Mouse (Mus musculus) stomach, embryonic 14.5 days (tissue): ENCODE measurements around the gene Smpd4. TPM values are rescaled to one million over a fixed set of nuclear protein-coding genes. Genes with fewer than 3 reads are reported as not detected.

ENCODE experiments used
- ATAC-seq: fragments of 200-750 bp; cut with Nextera tagmentation; 2 replicates; pipeline ENCODE4 v1.8.0; 2017; ENCODE audit warnings: low read depth, moderate TSS enrichment; ENCODE audit not compliant: insufficient number of reproducible peaks, insufficient read depth, low FRiP score
- H3K27ac ChIP-seq: fragments of 300-500 bp; sonication (generic); 2 replicates; pipeline ENCODE4 v1.5.1; 2014; ENCODE audit warnings: mild to moderate bottlenecking, low read length, moderate library complexity, mixed read lengths
- H3K27me3 ChIP-seq: fragments of 300-500 bp; sonication (generic); 2 replicates; pipeline ENCODE4 v1.6.1; 2014; ENCODE audit warnings: low read length, control low read depth, mixed read lengths; ENCODE audit not compliant: control insufficient read depth, insufficient read depth
- H3K36me3 ChIP-seq: fragments of 300-500 bp; sonication (generic); 2 replicates; pipeline ENCODE4 v1.6.1; 2014; ENCODE audit warnings: mild to moderate bottlenecking, control low read depth, low read length, moderate library complexity, mixed read lengths; ENCODE audit not compliant: control insufficient read depth, insufficient read depth
- H3K4me1 ChIP-seq: fragments of 300-500 bp; sonication (generic); 2 replicates; pipeline ENCODE4 v1.6.1; 2014; ENCODE audit warnings: low read length, control low read depth, mixed read lengths; ENCODE audit not compliant: control insufficient read depth, insufficient read depth
- H3K4me2 ChIP-seq: fragments of 300-500 bp; sonication (generic); replicated peaks from 2 replicates; pipeline ENCODE4 v1.6.1; 2014; ENCODE audit warnings: low read depth, low read length, control low read depth
- H3K4me3 ChIP-seq: fragments of 300-500 bp; sonication (generic); 2 replicates; pipeline ENCODE4 v1.5.1; 2014; ENCODE audit warnings: low read depth, low read length, control low read depth
- H3K9ac ChIP-seq: fragments of 300-500 bp; sonication (generic); replicated peaks from 2 replicates; pipeline ENCODE4 v1.6.1; 2014; ENCODE audit warnings: low read depth, mild to moderate bottlenecking, control low read depth, low read length, moderate library complexity, mixed read lengths
- H3K9me3 ChIP-seq: fragments of 300-500 bp; sonication (generic); 2 replicates; pipeline ENCODE4 v1.6.1; 2016; ENCODE audit warnings: low read depth, low read length, control low read depth; ENCODE audit not compliant: control insufficient read depth
- WGBS: fragments of 180-500 bp; shearing (Covaris S2); extraction: QIAGEN DNeasy Blood & Tissue Kit; methylation state at CpG from one replicate; pipeline ENCODE4 v1.1.7; 2014; 5-methylcytosine and 5-hydroxymethylcytosine counted together
- polyA plus RNA-seq: library from polyadenylated mRNA; unstranded; fragments of >200 nt; fragmentation: Nextera tagmentation; extraction: Ambion mirVana; gene quantifications from 2 replicates; pipeline ENCODE4 v1.2.1, GENCODE M21; 2014

The Smpd4 gene
- polyA plus RNA-seq, 1 experiment from 2014 or later = 38.7 TPM

DNA sequence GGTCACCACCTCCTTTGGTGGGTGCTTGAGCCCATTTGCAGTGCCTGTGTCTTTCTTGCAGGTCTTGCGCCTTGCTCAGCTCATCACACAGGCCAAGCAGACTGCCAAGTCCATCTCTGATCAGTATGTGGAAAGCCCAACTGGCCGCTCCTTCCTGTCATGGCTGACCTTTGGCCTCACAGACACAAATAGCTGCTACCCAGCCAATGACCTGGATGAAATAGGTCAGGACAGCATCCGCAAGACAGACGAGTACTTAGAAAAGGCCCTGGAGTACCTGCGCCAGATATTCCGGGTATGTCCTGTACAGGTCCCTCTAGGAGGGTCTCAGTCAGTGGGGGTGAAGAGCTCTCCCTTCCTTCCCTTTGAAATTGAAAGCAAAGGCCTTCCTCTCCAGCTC lies 22.1 kb downstream of the Smpd4 start:
- H3K4me1 ChIP-seq = no peaks in the 10 kb centered on the region
- ATAC-seq = no peak
- H3K9ac ChIP-seq = no peak overlapping the region
- peaks cover 45% of the 10 kb centered on the region for H3K36me3 ChIP-seq
- H3K4me3 ChIP-seq = no peak overlapping the region
- H3K27me3 ChIP-seq = no peaks in the 10 kb centered on the region
- H3K4me2 ChIP-seq = no peak overlapping the region
- H3K27ac ChIP-seq = no peak overlapping the region
- WGBS = 78% methylated on average over 6 of the region's 6 CpGs
- no peaks in the 10 kb centered on the region for H3K9me3 ChIP-seq

DNA sequence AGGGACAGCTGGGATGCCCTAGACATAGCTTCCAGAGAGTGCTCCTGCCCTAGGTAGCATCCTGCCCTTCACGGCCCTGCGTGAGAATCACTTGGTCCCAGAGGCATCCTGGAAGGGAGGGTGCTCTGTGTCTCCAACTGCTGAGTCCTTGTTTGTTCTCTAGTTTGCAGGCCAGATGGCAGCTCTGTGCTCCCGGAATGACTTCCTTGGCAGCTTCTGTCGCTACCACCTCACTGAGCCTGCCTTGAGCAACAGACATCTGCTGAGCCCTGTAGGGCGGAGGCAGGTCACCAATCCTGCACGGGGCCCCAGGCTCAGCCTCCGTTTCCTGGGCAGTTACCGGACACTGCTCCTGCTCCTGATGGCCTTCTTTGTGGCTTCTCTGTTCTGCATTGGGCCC lies 23.2 kb downstream of the Smpd4 start:
- Histone ChIP-seq H3K9ac (no peak overlapping the region), H3K4me1 (0 out of 2 replicates have a peak, but pooled peaks cover 6% of the 10 kb centered on the region), H3K27ac (no peak overlapping the region), H3K4me2 (no peak overlapping the region), H3K9me3 (no peaks in the 10 kb centered on the region), H3K27me3 (no peaks in the 10 kb centered on the region), H3K36me3 (peaks cover 43% of the 10 kb centered on the region), H3K4me3 (no peak overlapping the region)
- ATAC-seq = no peak
- 89% methylated on average over 8 of the region's 8 CpGs for WGBS

DNA sequence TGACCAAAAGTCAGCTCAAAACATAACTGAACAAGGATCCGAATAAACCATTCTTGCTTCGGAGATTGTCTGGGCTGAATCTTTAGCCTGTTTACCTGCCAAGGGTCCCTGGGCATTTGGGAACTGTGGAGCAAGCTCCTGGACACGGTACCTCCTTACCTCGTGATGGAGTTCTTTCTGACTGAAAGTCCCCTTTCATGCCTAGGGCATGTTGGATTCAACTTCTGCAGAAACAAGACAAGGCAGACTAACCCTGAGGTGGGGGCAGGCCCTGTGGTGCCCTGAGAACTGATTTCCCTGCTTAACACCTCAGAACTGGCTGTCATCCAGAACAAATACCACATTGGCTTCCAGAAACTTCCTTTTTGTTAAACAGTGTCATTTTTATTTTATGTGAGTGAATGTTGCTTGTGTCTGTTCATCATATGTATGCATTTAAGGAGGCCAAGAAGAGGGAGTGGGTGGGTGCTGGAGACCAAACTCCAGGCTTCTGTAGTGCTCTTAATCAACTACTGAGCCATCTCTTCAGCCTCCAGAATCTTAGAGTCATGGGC lies 24.4 kb downstream of the Smpd4 start:
- Histone ChIP-seq H3K9me3 (no peaks in the 10 kb centered on the region), H3K27ac (no peak overlapping the region), H3K27me3 (no peaks in the 10 kb centered on the region), H3K4me1 (0 out of 2 replicates have a peak, but pooled peaks cover 6% of the 10 kb centered on the region), H3K9ac (no peak overlapping the region), H3K4me3 (no peak overlapping the region), H3K36me3 (peaks cover 38% of the 10 kb centered on the region), H3K4me2 (no peak overlapping the region)
- no peak for ATAC-seq
- WGBS = 83% methylated on average over 4 of the region's 4 CpGs

DNA sequence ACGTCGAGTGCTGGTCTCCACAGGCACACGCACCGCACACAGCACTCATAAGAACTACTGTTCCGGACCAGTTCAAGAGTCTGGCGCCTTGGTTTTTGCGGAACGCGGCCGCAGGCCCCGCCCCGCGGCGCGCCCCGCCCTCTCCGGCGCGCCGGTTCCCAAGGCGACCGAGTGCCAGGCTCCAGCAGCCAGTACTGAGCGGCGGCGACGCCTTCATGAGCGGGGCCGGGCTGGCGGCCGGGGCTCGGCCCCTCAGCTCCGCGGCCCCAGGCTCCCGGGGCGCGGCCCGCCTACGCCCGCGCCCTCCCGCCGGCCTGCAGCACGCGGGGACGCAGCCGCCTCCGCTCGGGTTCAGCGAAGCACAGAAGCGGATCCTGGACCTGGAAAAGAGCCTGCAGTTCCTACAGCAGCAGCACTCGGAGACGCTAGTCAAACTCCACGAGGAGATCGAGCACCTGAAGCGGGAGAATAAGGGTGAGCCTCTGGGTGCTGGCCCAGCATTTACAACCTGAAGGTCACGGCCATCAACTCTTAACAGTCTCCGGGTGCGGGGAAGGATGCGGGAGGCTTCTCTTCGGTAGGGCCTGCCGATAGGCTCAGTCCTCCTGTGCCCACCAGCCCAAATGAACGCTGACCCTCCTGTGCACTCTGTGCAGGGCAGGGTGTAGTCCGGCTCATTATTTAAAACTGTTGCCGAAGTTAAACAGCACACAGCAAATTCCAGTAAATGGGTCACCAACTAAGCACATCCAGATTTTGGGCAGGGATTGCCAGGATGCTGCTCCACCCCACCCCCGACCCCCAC lies 27.4 kb downstream of the Smpd4 start, which contains the start of gene Ccdc74a:
Gene Ccdc74a, plus strand, starts transcription at position 161 of the 805 bp plus-strand sequence.
- H3K27me3 ChIP-seq = no peaks in the 10 kb centered on the region
- H3K9me3 ChIP-seq = no peaks in the 10 kb centered on the region
- peak within 1 kb of the TSS; percentile 86 for H3K4me2 ChIP-seq
- peaks cover 14% of the 10 kb centered on the region for H3K36me3 ChIP-seq
- 2% methylated on average over 61 of the region's 65 CpGs for WGBS
- peak; percentile 95 for ATAC-seq
- H3K27ac ChIP-seq = peak within 1 kb of the TSS; percentile 39; the same call in 1 of the 2 replicates
- H3K9ac ChIP-seq = peak within 1 kb of the TSS; percentile 53
- H3K4me3 ChIP-seq = peak within 1 kb of the TSS; percentile 44
- H3K4me1 ChIP-seq = 0 out of 2 replicates have a peak, but pooled peaks cover 6% of the 10 kb centered on the region

DNA sequence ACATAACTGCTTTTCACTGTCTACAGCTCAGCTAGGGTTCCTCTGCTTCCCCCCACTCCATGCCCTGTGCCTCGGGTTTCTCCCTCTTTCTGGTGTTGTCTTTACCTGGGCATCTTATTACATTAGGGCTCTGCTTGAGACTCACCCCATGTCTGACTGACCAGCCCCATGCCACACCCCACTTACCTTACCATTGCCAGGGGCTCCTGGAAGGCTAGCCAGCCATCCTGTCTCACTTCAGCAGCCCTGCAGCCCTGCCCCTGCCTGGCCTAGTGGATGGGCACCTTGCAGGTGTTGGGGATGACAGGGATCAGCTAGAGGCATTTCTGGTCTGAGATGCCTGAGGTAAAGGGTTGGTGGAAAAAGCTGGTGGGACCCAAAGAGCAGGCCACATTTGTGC lies 28.0 kb downstream of the Smpd4 start:
- Histone ChIP-seq H3K4me1 (0 out of 2 replicates have a peak, but pooled peaks cover 6% of the 10 kb centered on the region), H3K4me2 (peak overlapping the region; percentile 86), H3K4me3 (peak overlapping the region; percentile 44; the same call in 1 of the 2 replicates), H3K36me3 (peaks cover 17% of the 10 kb centered on the region), H3K27ac (no peak overlapping the region), H3K9ac (no peak overlapping the region), H3K9me3 (no peaks in the 10 kb centered on the region), H3K27me3 (no peaks in the 10 kb centered on the region)
- no peak for ATAC-seq
- WGBS = 22% methylated on average over 1 of the region's 1 CpGs

DNA sequence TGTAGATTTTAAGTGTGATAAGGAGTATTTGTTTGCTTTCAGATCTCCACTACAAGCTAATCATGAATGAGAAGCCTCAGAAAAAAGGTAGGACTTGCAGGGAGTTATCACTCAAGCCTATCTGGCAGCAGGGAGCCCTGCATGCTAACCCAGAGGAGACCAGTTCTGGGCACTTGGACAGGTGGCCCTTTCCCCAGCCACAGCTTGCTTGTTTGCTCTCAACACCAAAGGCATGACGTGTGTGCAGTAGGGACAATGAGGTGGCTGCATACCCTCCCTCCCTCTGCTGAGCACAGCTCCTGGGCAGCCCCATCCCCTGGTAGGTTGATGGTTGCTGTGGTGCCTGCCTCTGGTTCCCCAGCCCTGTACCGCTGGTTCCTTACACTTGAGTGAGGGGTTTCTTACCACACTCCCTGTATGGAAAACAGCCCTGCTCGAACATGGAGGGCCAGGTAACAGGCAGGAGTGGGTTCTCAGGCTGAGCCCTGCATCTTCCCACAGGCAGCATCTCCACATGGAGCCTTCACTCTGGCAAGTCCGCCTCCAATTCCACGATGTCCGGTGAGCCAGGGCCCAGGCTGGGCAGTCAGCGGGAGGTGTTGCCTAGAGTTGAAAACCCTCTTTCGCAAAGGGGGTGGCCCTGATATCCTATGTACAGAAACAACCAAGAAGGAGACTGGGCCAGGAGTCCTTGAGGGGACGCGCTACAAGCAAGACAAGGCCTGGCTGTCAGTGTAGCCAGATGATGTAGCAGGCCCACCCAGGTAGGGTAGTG lies 28.6 kb downstream of the Smpd4 start:
- H3K27ac ChIP-seq = no peak overlapping the region
- no peak for ATAC-seq
- H3K4me2 ChIP-seq = no peak overlapping the region
- 0 out of 2 replicates have a peak, but pooled peaks cover 6% of the 10 kb centered on the region for H3K4me1 ChIP-seq
- H3K4me3 ChIP-seq = no peak overlapping the region
- H3K27me3 ChIP-seq = no peaks in the 10 kb centered on the region
- WGBS = 83% methylated on average over 10 of the region's 10 CpGs
- H3K9me3 ChIP-seq = no peaks in the 10 kb centered on the region
- H3K9ac ChIP-seq = no peak overlapping the region
- peaks cover 15% of the 10 kb centered on the region for H3K36me3 ChIP-seq

DNA sequence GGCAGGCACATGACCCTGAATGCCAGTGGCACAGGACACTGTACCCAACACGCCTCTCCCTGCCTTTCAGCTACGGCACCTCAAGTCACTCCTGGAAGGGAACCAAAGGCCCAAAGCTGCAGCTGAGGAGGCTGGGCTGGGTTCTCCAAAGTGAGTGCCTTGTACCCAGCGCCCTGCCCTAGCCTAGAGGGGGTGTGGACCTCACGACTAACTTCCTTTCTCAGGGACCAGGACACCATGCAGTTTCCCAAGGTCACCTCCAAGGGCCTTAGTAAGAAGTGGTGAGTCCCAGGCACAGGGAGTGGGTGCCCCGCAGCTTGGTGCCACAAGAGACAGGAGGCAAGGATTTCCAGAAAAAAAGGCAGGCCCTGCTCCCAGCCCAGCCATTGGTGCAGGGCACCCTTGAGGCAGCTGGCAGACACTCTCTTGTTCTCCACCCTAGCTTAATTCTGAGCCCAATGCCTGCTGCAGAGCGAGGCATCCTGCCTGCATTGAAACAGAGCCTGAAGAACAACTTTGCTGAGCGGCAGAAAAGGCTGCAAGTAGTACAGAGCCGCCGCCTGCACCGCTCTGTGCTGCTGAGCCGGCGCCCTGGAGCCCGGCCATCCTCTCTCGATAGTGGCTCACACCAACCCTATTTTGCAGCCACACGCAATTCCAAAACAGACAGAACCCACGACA lies 30.9 kb downstream of the Smpd4 start:
- Histone ChIP-seq H3K27me3 (no peaks in the 10 kb centered on the region), H3K4me1 (0 out of 2 replicates have a peak, but pooled peaks cover 6% of the 10 kb centered on the region), H3K4me2 (no peak overlapping the region), H3K9ac (no peak overlapping the region), H3K4me3 (no peak overlapping the region), H3K27ac (no peak overlapping the region), H3K36me3 (peaks cover 37% of the 10 kb centered on the region), H3K9me3 (no peaks in the 10 kb centered on the region)
- ATAC-seq = no peak
- 87% methylated on average over 16 of the region's 16 CpGs for WGBS

DNA sequence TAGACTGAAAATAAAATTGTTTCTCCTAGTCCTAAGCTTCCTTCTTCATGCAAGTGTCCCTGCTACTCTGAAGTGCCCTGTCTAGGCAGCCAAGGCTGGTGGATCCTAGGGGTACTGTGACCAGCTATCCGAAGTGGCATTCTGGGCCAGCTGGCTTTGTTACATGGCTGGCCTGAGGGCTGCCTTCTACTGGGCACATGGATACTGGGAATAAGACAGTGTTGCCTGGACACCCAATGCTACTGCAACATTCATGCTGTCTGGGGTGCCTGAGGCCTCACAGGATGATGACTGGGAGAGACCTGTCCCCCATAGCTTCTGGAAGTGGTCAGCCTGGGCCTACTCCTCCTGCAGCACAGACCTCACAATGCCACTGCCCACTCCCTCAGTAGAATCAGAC lies 31.6 kb downstream of the Smpd4 start:
- H3K4me1 ChIP-seq = 0 out of 2 replicates have a peak, but pooled peaks cover 6% of the 10 kb centered on the region
- H3K27me3 ChIP-seq = no peaks in the 10 kb centered on the region
- H3K9me3 ChIP-seq = no peaks in the 10 kb centered on the region
- no peak overlapping the region for H3K9ac ChIP-seq
- H3K27ac ChIP-seq = no peak overlapping the region
- 97% methylated on average over 1 of the region's 1 CpGs for WGBS
- no peak overlapping the region for H3K4me3 ChIP-seq
- peaks cover 39% of the 10 kb centered on the region for H3K36me3 ChIP-seq
- ATAC-seq = no peak
- no peak overlapping the region for H3K4me2 ChIP-seq
